Comparison of ENCODE assay signal across 18 mouse cellular contexts in genomic region chr14:25501481-25501880, GRCm38 (mm10). TPM values are rescaled to one million over a fixed set of nuclear protein-coding genes. Genes with fewer than 3 reads are reported as not detected.
DNase-seq lines count a peak whose midpoint lies in the region; ATAC-seq and TF ChIP-seq lines count a peak whose summit lies in the region.
"Had no signal": no experiment of that assay in that cellular context is flagged by ENCODE, and none has a peak within 500 bp of the region (broad histone marks: within the 10 kb centered on the region; RNA-seq: fewer than 3 reads in every experiment).

No protein-coding gene starts in this region.

- 95% methylated on average over 5 of the region's 5 CpGs for WGBS in forebrain, embryonic 10.5 days
- WGBS in forebrain, embryonic 16.5 days: 79% methylated on average over 5 of the region's 5 CpGs
- 85% methylated on average over 5 of the region's 5 CpGs for WGBS in heart, embryonic 13.5 days
- WGBS in hindbrain, embryonic 13.5 days: 87% methylated on average over 5 of the region's 5 CpGs
- WGBS in hindbrain, embryonic 14.5 days: 90% methylated on average over 5 of the region's 5 CpGs
- WGBS in thymus, adult 2 months: 43% methylated on average over 5 of the region's 5 CpGs

- H3K27ac ChIP-seq in forebrain, embryonic 10.5 days: 0 out of 2 replicates have a peak overlapping the region, but pooled peaks have one; percentile 13
- H3K27ac ChIP-seq in forebrain, embryonic 16.5 days (ENCODE audit: low read length): no peak overlapping the region
- H3K27ac ChIP-seq in heart, embryonic 13.5 days (replicated peaks): peak overlapping the region; percentile 58
- H3K27ac ChIP-seq in hindbrain, embryonic 13.5 days: peak overlapping the region; percentile 35; the same call in 1 of the 2 replicates
- H3K27ac ChIP-seq in hindbrain, embryonic 14.5 days: no peak overlapping the region
- H3K27ac ChIP-seq in thymus, adult 2 months (ENCODE audit: control insufficient read depth, insufficient read depth, low read length): no peak overlapping the region
- H3K27ac ChIP-seq: embryonic facial prominence, embryonic 12.5 days had no signal

- no peak overlapping the region for H3K4me2 ChIP-seq in forebrain, embryonic 16.5 days (ENCODE audit: low read length)
- H3K4me2 ChIP-seq in heart, embryonic 13.5 days: no peak overlapping the region
- H3K4me2 ChIP-seq in hindbrain, embryonic 13.5 days: no peak overlapping the region
- no peak overlapping the region for H3K4me2 ChIP-seq in hindbrain, embryonic 14.5 days (replicated peaks)
- H3K4me2 ChIP-seq: embryonic facial prominence, embryonic 12.5 days had no signal

- no peak for DNase-seq in forebrain, embryonic 10.5 days (ENCODE audit: extremely low spot score, low spot score)
- DNase-seq in heart, adult 18-20 months: no peak
- DNase-seq in hindbrain, embryonic 14.5 days (ENCODE audit: low spot score): no peak
- peak; percentile 56 for DNase-seq in thymus, postnatal 14 days
- no peak for DNase-seq in thymus, adult 2 months
- DNase-seq: adrenal gland, postnatal 14 days; cerebellum, postnatal 10 days; gastrocnemius, postnatal 10 days; kidney, adult 9 months; kidney, postnatal 25 days; right cerebral cortex, postnatal 4 days had no signal

- no peak overlapping the region for H3K4me3 ChIP-seq in forebrain, embryonic 10.5 days
- no peak overlapping the region for H3K4me3 ChIP-seq in forebrain, embryonic 16.5 days (replicated peaks; ENCODE audit: low read length)
- no peak overlapping the region for H3K4me3 ChIP-seq in heart, embryonic 13.5 days
- H3K4me3 ChIP-seq in hindbrain, embryonic 13.5 days: no peak overlapping the region
- no peak overlapping the region for H3K4me3 ChIP-seq in hindbrain, embryonic 14.5 days (replicated peaks; ENCODE audit: low read length)
- no peak overlapping the region for H3K4me3 ChIP-seq in thymus, adult 2 months (ENCODE audit: control insufficient read depth, insufficient read depth, low read length)
- H3K4me3 ChIP-seq: embryonic facial prominence, embryonic 12.5 days; erythroblast, embryonic 14.5 days had no signal

- H3K9ac ChIP-seq in forebrain, embryonic 16.5 days (replicated peaks; ENCODE audit: low read depth, low read length): no peak overlapping the region
- peak overlapping the region; percentile 30 for H3K9ac ChIP-seq in heart, embryonic 13.5 days
- H3K9ac ChIP-seq in hindbrain, embryonic 13.5 days: no peak overlapping the region
- H3K9ac ChIP-seq in hindbrain, embryonic 14.5 days: no peak overlapping the region
- H3K9ac ChIP-seq: embryonic facial prominence, embryonic 12.5 days had no signal

- H3K9me3 ChIP-seq in forebrain, embryonic 10.5 days: no peaks in the 10 kb centered on the region
- no peaks in the 10 kb centered on the region for H3K9me3 ChIP-seq in forebrain, embryonic 16.5 days (ENCODE audit: control insufficient read depth, low read length)
- H3K9me3 ChIP-seq in heart, embryonic 13.5 days: no peaks in the 10 kb centered on the region
- no peaks in the 10 kb centered on the region for H3K9me3 ChIP-seq in hindbrain, embryonic 13.5 days
- no peaks in the 10 kb centered on the region for H3K9me3 ChIP-seq in hindbrain, embryonic 14.5 days (ENCODE audit: control insufficient read depth, low read length)
- H3K9me3 ChIP-seq: embryonic facial prominence, embryonic 12.5 days had no signal

- TF ChIP-seq CTCF in thymus, adult 2 months (IDR thresholded peaks at IDR 0.05; ENCODE audit: borderline replicate concordance, control insufficient read depth, extremely low read depth, insufficient read depth, low read length, poor library complexity): no peak

- H3K27me3 ChIP-seq in forebrain, embryonic 10.5 days (ENCODE audit: poor library complexity, severe bottlenecking): no peaks in the 10 kb centered on the region
- no peaks in the 10 kb centered on the region for H3K27me3 ChIP-seq in forebrain, embryonic 16.5 days (replicated peaks; ENCODE audit: control insufficient read depth, insufficient read depth, low read length)
- no peaks in the 10 kb centered on the region for H3K27me3 ChIP-seq in heart, embryonic 13.5 days (replicated peaks)
- H3K27me3 ChIP-seq in hindbrain, embryonic 13.5 days: no peaks in the 10 kb centered on the region
- no peaks in the 10 kb centered on the region for H3K27me3 ChIP-seq in hindbrain, embryonic 14.5 days (ENCODE audit: control insufficient read depth, insufficient read depth, low read length)
- no peaks in the 10 kb centered on the region for H3K27me3 ChIP-seq in thymus, adult 2 months (ENCODE audit: control insufficient read depth, insufficient read depth, low read length)
- H3K27me3 ChIP-seq: embryonic facial prominence, embryonic 12.5 days; Patski had no signal

- H3K4me1 ChIP-seq in forebrain, embryonic 10.5 days: peaks cover 69% of the 10 kb centered on the region
- peaks cover 34% of the 10 kb centered on the region for H3K4me1 ChIP-seq in forebrain, embryonic 16.5 days (replicated peaks; ENCODE audit: control insufficient read depth, insufficient read depth, low read length)
- peaks cover 97% of the 10 kb centered on the region for H3K4me1 ChIP-seq in heart, embryonic 13.5 days
- H3K4me1 ChIP-seq in hindbrain, embryonic 13.5 days (replicated peaks): peaks cover 84% of the 10 kb centered on the region
- H3K4me1 ChIP-seq in hindbrain, embryonic 14.5 days (replicated peaks; ENCODE audit: control insufficient read depth, insufficient read depth, low read length): peaks cover 51% of the 10 kb centered on the region
- H3K4me1 ChIP-seq in thymus, adult 2 months (replicated peaks; ENCODE audit: control insufficient read depth, insufficient read depth, low read length): peaks cover 39% of the 10 kb centered on the region

- TF ChIP-seq POLR2A in thymus, adult 2 months (IDR thresholded peaks at IDR 0.05; ENCODE audit: control insufficient read depth, extremely low read depth, insufficient read depth, low read length, poor library complexity): no peak

- peaks cover 49% of the 10 kb centered on the region for H3K36me3 ChIP-seq in forebrain, embryonic 10.5 days (replicated peaks)
- H3K36me3 ChIP-seq in forebrain, embryonic 16.5 days (ENCODE audit: control insufficient read depth, insufficient read depth): peaks cover 8% of the 10 kb centered on the region
- H3K36me3 ChIP-seq in heart, embryonic 13.5 days: peaks cover 32% of the 10 kb centered on the region
- H3K36me3 ChIP-seq in hindbrain, embryonic 13.5 days: peaks cover 39% of the 10 kb centered on the region
- peaks cover 29% of the 10 kb centered on the region for H3K36me3 ChIP-seq in hindbrain, embryonic 14.5 days (replicated peaks; ENCODE audit: control insufficient read depth, insufficient read depth)
- no peaks in the 10 kb centered on the region; the same call in 1 of the 2 replicates for H3K36me3 ChIP-seq in thymus, adult 2 months (ENCODE audit: control insufficient read depth, insufficient read depth, low read length)

- ATAC-seq in forebrain, embryonic 16.5 days: no peak
- no peak for ATAC-seq in heart, embryonic 13.5 days (ENCODE audit: extremely low read depth, insufficient number of reproducible peaks, low FRiP score, low TSS enrichment)
- ATAC-seq in hindbrain, embryonic 13.5 days (ENCODE audit: low FRiP score): no peak
- ATAC-seq in hindbrain, embryonic 14.5 days (ENCODE audit: low FRiP score): no peak
- ATAC-seq: midbrain, embryonic 16.5 days; Patski had no signal

RNA-seq across cellular contexts. Expression of gene Zmiz1, which starts 42.5 kb away (rescaled TPM):
- 38.8 and 42.5 TPM in 2 replicates for polyA plus RNA-seq in forebrain, embryonic 10.5 days (2016; fragmentation: Nextera tagmentation; extraction: Ambion mirVana)
- polyA plus RNA-seq in forebrain, embryonic 16.5 days (2015; fragmentation: Nextera tagmentation; extraction: Ambion mirVana): 52.6 and 56.6 TPM in 2 replicates
- polyA plus RNA-seq in heart, embryonic 13.5 days (2015; fragmentation: Nextera tagmentation; extraction: Ambion mirVana): 25.1 and 25.7 TPM in 2 replicates
- 10 to 100 TPM; 32.5 to 38.5 TPM for total RNA-seq in heart, adult 18-20 months (2021)
- polyA plus RNA-seq in hindbrain, embryonic 13.5 days (2015; fragmentation: Nextera tagmentation; extraction: Ambion mirVana): 58.5 and 65.3 TPM in 2 replicates
- polyA plus RNA-seq in hindbrain, embryonic 14.5 days (2014; fragmentation: Nextera tagmentation; extraction: Ambion mirVana): 70.0 and 70.6 TPM in 2 replicates
- polyA plus RNA-seq in thymus, adult 2 months (2012; rRNA removed): 58.9 and 93.6 TPM in 2 replicates

Comparison
In these comparisons a context has a peak if more than half of its experiments do, and no peak if none do; other contexts are left out.
1. H3K27ac ChIP-seq: peak in forebrain, embryonic 10.5 days (single experiment), heart, embryonic 13.5 days (single experiment) and hindbrain, embryonic 13.5 days (single experiment); none in forebrain, embryonic 16.5 days (single experiment), hindbrain, embryonic 14.5 days (single experiment) and thymus, adult 2 months (single experiment).